Mouse (Mus musculus) CD8-positive naive resting alpha-beta T cell, adult 2 months (primary cell): ENCODE data around the gene Slc22a4.
"Not testable (repeated sequence)": the region's sequence is repeated elsewhere in the genome, so short reads cannot be mapped to it uniquely, and the experiment has no call there.

Experiments used
- DNase-seq, 2 experiments: peaks; one replicate each; pipeline ENCODE4 v3.0.0; 2022; ENCODE audit warnings: low read depth in 2 of 2, low spot score in 2 of 2

Slc22a4 gene

GRCm38 (mm10) chr11:54006901-54007300, 21.0 kb downstream of the Slc22a4 start:
- no peak for DNase-seq

- not testable (repeated sequence) for DNase-seq
Observed at GRCm38 (mm10) chr11:54006362-54006761, 21.5 kb downstream of the Slc22a4 start.

- DNase-seq = no peak
Observed at GRCm38 (mm10) chr11:54004734-54005133, 23.2 kb downstream of the Slc22a4 start.

GRCm38 (mm10) chr11:54004221-54004620, 23.7 kb downstream of the Slc22a4 start:
- no peak for DNase-seq

- DNase-seq = peak; percentile 13 to 43
Observed at GRCm38 (mm10) chr11:54002761-54003717, 24.9 kb downstream of the Slc22a4 start.

GRCm38 (mm10) chr11:54002147-54002760, 25.6 kb downstream of the Slc22a4 start:
- peak; percentile 13 to 30 for DNase-seq

GRCm38 (mm10) chr11:53997661-53998060, 30.2 kb downstream of the Slc22a4 start:
- no peak for DNase-seq

GRCm38 (mm10) chr11:53992264-53992663, 35.6 kb downstream of the Slc22a4 start:
- no peak for DNase-seq

- no peak for DNase-seq
Observed at GRCm38 (mm10) chr11:53989232-53989631, 38.7 kb downstream of the Slc22a4 start.

GRCm38 (mm10) chr11:53988081-53988480, 39.8 kb downstream of the Slc22a4 start:
- no peak for DNase-seq

GRCm38 (mm10) chr11:53981396-53981795, 46.5 kb downstream of the Slc22a4 start:
- no peak for DNase-seq

- DNase-seq = peak; percentile 24 to 60
Observed at GRCm38 (mm10) chr11:53979788-53980621, 47.9 kb downstream of the Slc22a4 start, which contains the start of gene Slc22a21. Gene Slc22a21, minus strand, starts transcription at chr11:53980332.

- DNase-seq = peak; percentile 5 to 6
Observed at GRCm38 (mm10) chr11:53979456-53979787, 48.5 kb downstream of the Slc22a4 start.

- no peak for DNase-seq
Observed at GRCm38 (mm10) chr11:53977672-53978071, 50.2 kb downstream of the Slc22a4 start.

- no peak for DNase-seq
Observed at GRCm38 (mm10) chr11:53975559-53975958, 52.3 kb downstream of the Slc22a4 start.

- no peak for DNase-seq
Observed at GRCm38 (mm10) chr11:53958984-53959383, 68.9 kb downstream of the Slc22a4 start.

- peak; percentile 40 to 41 for DNase-seq
Observed at GRCm38 (mm10) chr11:53958176-53958575, 69.7 kb downstream of the Slc22a4 start.

- DNase-seq = no peak
Observed at GRCm38 (mm10) chr11:53956636-53957035, 71.3 kb downstream of the Slc22a4 start.

- no peak for DNase-seq
Observed at GRCm38 (mm10) chr11:53954653-53955052, 73.2 kb downstream of the Slc22a4 start.

GRCm38 (mm10) chr11:53950133-53950532, 77.8 kb downstream of the Slc22a4 start:
- not testable (repeated sequence) for DNase-seq
